Comparison of ENCODE assay signal across 14 mouse cellular contexts in genomic region chr16:43046686-43047085, GRCm38 (mm10).
"Had no signal": no experiment of that assay in that cellular context is flagged by ENCODE, and none has a peak within 500 bp of the region (broad histone marks: within the 10 kb centered on the region; RNA-seq: fewer than 3 reads in every experiment).

No protein-coding gene starts in this region.

- H3K9me3 ChIP-seq: limb, embryonic 15.5 days; midbrain, embryonic 12.5 days; neural tube, embryonic 13.5 days had no signal

- H3K27ac ChIP-seq: limb, embryonic 15.5 days; liver, embryonic 14.5 days; midbrain, embryonic 12.5 days; neural tube, embryonic 13.5 days had no signal

- H3K36me3 ChIP-seq: midbrain, embryonic 12.5 days; neural tube, embryonic 13.5 days had no signal

- H3K4me2 ChIP-seq: limb, embryonic 15.5 days; midbrain, embryonic 12.5 days; neural tube, embryonic 13.5 days had no signal

- ATAC-seq: intestine, embryonic 16.5 days; midbrain, embryonic 16.5 days had no signal

- H3K4me1 ChIP-seq: limb, embryonic 15.5 days; midbrain, embryonic 12.5 days; neural tube, embryonic 13.5 days had no signal

- H3K9ac ChIP-seq: limb, embryonic 15.5 days; liver, embryonic 14.5 days; midbrain, embryonic 12.5 days; neural tube, embryonic 13.5 days had no signal

- H3K27me3 ChIP-seq: limb, embryonic 15.5 days; midbrain, embryonic 12.5 days; neural tube, embryonic 13.5 days had no signal

- H3K4me3 ChIP-seq: limb, embryonic 15.5 days; midbrain, embryonic 12.5 days; neural tube, embryonic 13.5 days had no signal

- DNase-seq: layer of hippocampus, adult 9-11 months; layer of hippocampus, postnatal 36 days; lung, adult 18-20 months; retina, postnatal 1 day; right cerebral cortex, postnatal 4 days; spleen, adult 18-20 months; thymus, adult 18-20 months; thymus, postnatal 14 days had no signal
